Mouse (Mus musculus): Measurements from ENCODE around the gene Lrrc4c.

DNA sequence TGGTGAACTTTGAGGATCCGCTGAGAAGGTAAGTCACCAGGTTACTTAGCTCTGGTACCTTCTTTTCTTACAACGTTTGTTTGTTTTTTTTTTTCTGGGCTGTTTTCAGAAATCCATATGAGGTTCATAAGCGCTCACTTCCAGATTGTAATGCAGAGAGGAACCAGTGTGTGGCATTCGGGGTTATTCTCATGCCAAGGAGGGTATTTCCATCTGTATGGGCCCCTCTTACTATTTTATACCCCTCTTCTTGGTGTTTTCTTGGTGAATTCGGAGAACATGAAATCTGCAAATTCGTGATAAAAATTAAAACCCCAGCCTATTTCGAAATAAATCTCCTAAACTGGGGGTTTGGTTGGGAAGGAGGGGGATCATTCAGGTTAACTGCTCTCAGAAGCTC is 587 bp downstream of the Lrrc4c start:
- TF ChIP-seq CTCF (IDR thresholded peaks at IDR 0.05; ENCODE audit: low read depth, low read length) (no peak), POLR2A (IDR thresholded peaks at IDR 0.05; ENCODE audit: insufficient read depth, low read length) (no peak)

Measured in ES-Bruce4 (cell line).